ENCODE assay signal across 8 mouse cellular contexts in genomic region chr3:95667521-95667920, GRCm38 (mm10). TPM values are rescaled to one million over a fixed set of nuclear protein-coding genes. Genes with fewer than 3 reads are reported as not detected.
DNase-seq lines count a peak whose midpoint lies in the region; ATAC-seq and TF ChIP-seq lines count a peak whose summit lies in the region.

No protein-coding gene starts in this region.

- no peaks in the 10 kb centered on the region for H3K9me3 ChIP-seq in G1E (replicated peaks)
- no peaks in the 10 kb centered on the region for H3K9me3 ChIP-seq in hindbrain, embryonic 10.5 days

- no peak for TF ChIP-seq POLR2A in kidney, adult 2 months (IDR thresholded peaks at IDR 0.05; ENCODE audit: low read depth, low read length)

- peaks cover 7% of the 10 kb centered on the region for H3K36me3 ChIP-seq in kidney, adult 2 months (ENCODE audit: control insufficient read depth, insufficient read depth, low read length)
- peaks cover 88% of the 10 kb centered on the region for H3K36me3 ChIP-seq in G1E (replicated peaks)
- peaks cover 84% of the 10 kb centered on the region for H3K36me3 ChIP-seq in hindbrain, embryonic 10.5 days
- H3K36me3 ChIP-seq in macrophage (ENCODE audit: inconsistent target), result no peaks in the 10 kb centered on the region

- peak overlapping the region; percentile 99 for H3K27ac ChIP-seq in kidney, adult 2 months (ENCODE audit: insufficient read depth, low read depth, low read length)
- H3K27ac ChIP-seq in hindbrain, embryonic 10.5 days, result peak overlapping the region; percentile 75
- peak overlapping the region; percentile 84 for H3K27ac ChIP-seq in macrophage

- no peak for TF ChIP-seq CTCF in kidney, adult 2 months (conservative IDR thresholded peaks at IDR 0.05; ENCODE audit: insufficient read depth, insufficient read length, low read depth, low read length)
- no peak for TF ChIP-seq CTCF in G1E (IDR thresholded peaks at IDR 0.05; ENCODE audit: low read depth, low read length)

- H3K79me2 ChIP-seq in macrophage (ENCODE audit: inconsistent target), result peaks cover 88% of the 10 kb centered on the region

- no peak overlapping the region for H3K4me3 ChIP-seq in kidney, adult 2 months (ENCODE audit: insufficient read depth, low read depth, low read length)
- H3K4me3 ChIP-seq in G1E (ENCODE audit: low read depth, low read length) (peak overlapping the region; percentile 41; the same call in 1 of the 2 replicates), macrophage (ENCODE audit: inconsistent target) (no peak overlapping the region)
- H3K4me3 ChIP-seq in hindbrain, embryonic 10.5 days, result no peak overlapping the region

- H3K4me1 ChIP-seq in kidney, adult 2 months (ENCODE audit: control insufficient read depth, insufficient read depth, low read length), result peaks cover 64% of the 10 kb centered on the region
- H3K4me1 ChIP-seq in G1E (ENCODE audit: insufficient read depth, low read depth, low read length), result peaks cover 89% of the 10 kb centered on the region
- peaks cover 55% of the 10 kb centered on the region for H3K4me1 ChIP-seq in hindbrain, embryonic 10.5 days (replicated peaks)

- 38% methylated on average over 4 of the region's 4 CpGs for WGBS in kidney, adult 2 months
- WGBS in hindbrain, embryonic 10.5 days, result 76% methylated on average over 4 of the region's 4 CpGs
- 61% methylated on average over 4 of the region's 4 CpGs for WGBS in macrophage (ENCODE audit: missing documents)

- no peak for DNase-seq in kidney, adult 2 months
- no peak for DNase-seq in kidney, postnatal 4 days
- no peak for DNase-seq in G1E (ENCODE audit: low spot score)
- no peak for DNase-seq in hindbrain, embryonic 10.5 days (ENCODE audit: low spot score)
- DNase-seq in retina, postnatal 1 day, result no peak
- no peak for DNase-seq in ovary, postnatal 14 days (ENCODE audit: low spot score)
- DNase-seq in cerebellum, adult 8-10 months, result no peak

- no peaks in the 10 kb centered on the region for H3K27me3 ChIP-seq in kidney, adult 2 months (replicated peaks; ENCODE audit: control insufficient read depth, insufficient read depth, low read length)
- no peaks in the 10 kb centered on the region for H3K27me3 ChIP-seq in G1E (ENCODE audit: insufficient read depth, low read length)
- no peaks in the 10 kb centered on the region for H3K27me3 ChIP-seq in hindbrain, embryonic 10.5 days (ENCODE audit: insufficient read depth, poor library complexity, severe bottlenecking)

- ATAC-seq in G1E (ENCODE audit: extremely low read depth, insufficient number of reproducible peaks, low FRiP score, poor library complexity, severe bottlenecking), result no peak

RNA-seq across cellular contexts. Expression of gene Mcl1, which starts 8.9 kb away (rescaled TPM):
- 31.9 and 43.0 TPM in 2 replicates for polyA plus RNA-seq in kidney, adult 2 months (2012; rRNA removed)
- total RNA-seq in G1E (2014; fragmentation: Nextera tagmentation) (296 and 335 TPM in 2 replicates), G1E (2017) (263 and 280 TPM in 2 replicates)
- polyA plus RNA-seq in G1E (2012) (264 and 420 TPM in 2 replicates), macrophage (2018) (251 to 507 TPM (median 488 TPM) in 3 replicates)
- 47.2 and 53.4 TPM in 2 replicates for polyA plus RNA-seq in hindbrain, embryonic 10.5 days (2016; fragmentation: Nextera tagmentation; extraction: Ambion mirVana)
- 1,000 to 10,000 TPM in 10 of 26 experiments, 100 to 1,000 TPM in 16; 471 to 2,042 (median 842) TPM for total RNA-seq in macrophage (2018; cell fraction: chromatin; rRNA removed)
- 1,000 to 10,000 TPM in 4 of 26 experiments, 100 to 1,000 TPM in 22; 492 to 1,133 (median 611) TPM for total RNA-seq in macrophage (2018; cell fraction: cytosol; rRNA removed)
- total RNA-seq in macrophage (2018; cell fraction: nucleus; rRNA removed), result 1,000 to 10,000 TPM in 21 of 26 experiments, 100 to 1,000 TPM in 5; 701 to 2,394 (median 1,238) TPM

RNA-seq across cellular contexts. Expression of gene Adamtsl4, which starts 20.2 kb away (rescaled TPM):
- polyA plus RNA-seq in kidney, adult 2 months (2012; rRNA removed), result 5.2 and 6.0 TPM in 2 replicates
- not detected in 2 replicates for total RNA-seq in G1E (2014; fragmentation: Nextera tagmentation)
- total RNA-seq in G1E (2017), result 0.06 and 0.11 TPM in 2 replicates
- 0.01 TPM in 1 of 2 replicates, not detected in the other for polyA plus RNA-seq in G1E (2012)
- polyA plus RNA-seq in hindbrain, embryonic 10.5 days (2016; fragmentation: Nextera tagmentation; extraction: Ambion mirVana), result 0.73 and 0.86 TPM in 2 replicates
- total RNA-seq in macrophage (2018; cell fraction: chromatin; rRNA removed), result 1 to 10 TPM in 21 of 26 experiments, under 1 TPM in 5; 0.40 to 8.2 (median 3.2) TPM
- total RNA-seq in macrophage (2018; cell fraction: cytosol; rRNA removed), result 1 to 10 TPM in 13 of 26 experiments, under 1 TPM in 13; 0.22 to 4.1 (median 1.2) TPM
- total RNA-seq in macrophage (2018; cell fraction: nucleus; rRNA removed), result 1 to 10 TPM in 21 of 26 experiments, under 1 TPM in 5; 0.21 to 9.6 (median 2.3) TPM
- polyA plus RNA-seq in macrophage (2018), result 0.38 to 3.1 TPM (median 1.9 TPM) in 3 replicates

RNA-seq across cellular contexts. Expression of gene Ensa, which starts 42.7 kb away (rescaled TPM):
- polyA plus RNA-seq in kidney, adult 2 months (2012; rRNA removed), result 9.9 and 13.2 TPM in 2 replicates
- total RNA-seq in G1E (2014; fragmentation: Nextera tagmentation) (99.9 and 104 TPM in 2 replicates), G1E (2017) (109 and 133 TPM in 2 replicates)
- polyA plus RNA-seq in G1E (2012) (19.2 and 20.4 TPM in 2 replicates), macrophage (2018) (79.1 to 122 TPM (median 121 TPM) in 3 replicates)
- polyA plus RNA-seq in hindbrain, embryonic 10.5 days (2016; fragmentation: Nextera tagmentation; extraction: Ambion mirVana), result 84.8 and 89.9 TPM in 2 replicates
- 100 to 1,000 TPM; 114 to 467 (median 312) TPM for total RNA-seq in macrophage (2018; cell fraction: chromatin; rRNA removed)
- 100 to 1,000 TPM in 22 of 26 experiments, 10 to 100 TPM in 4; 85.2 to 121 (median 110) TPM for total RNA-seq in macrophage (2018; cell fraction: cytosol; rRNA removed)
- total RNA-seq in macrophage (2018; cell fraction: nucleus; rRNA removed), result 100 to 1,000 TPM; 134 to 367 (median 267) TPM
